Mouse (Mus musculus) intestine, embryonic 14.5 days (tissue): Measurements from ENCODE around the gene Srrd. TPM values are rescaled to one million over a fixed set of nuclear protein-coding genes. Genes with fewer than 3 reads are reported as not detected.

Experiments
- ATAC-seq: fragments of 200-750 bp; cut with Nextera tagmentation; replicated peaks from 2 replicates; pipeline ENCODE4 v1.8.0; 2017; ENCODE audit warnings: low read depth, moderate number of reproducible peaks, moderate TSS enrichment, moderate library complexity; ENCODE audit not compliant: low FRiP score, low TSS enrichment
- DNase-seq: peaks from one replicate; pipeline ENCODE4 v3.0.0-alpha.2; 2018; ENCODE audit warnings: low spot score
- H3K27ac ChIP-seq: fragments of 300-500 bp; sonication (generic); 2 replicates; pipeline ENCODE4 v1.5.1; 2014; ENCODE audit warnings: low read depth, mild to moderate bottlenecking, control low read depth
- H3K27me3 ChIP-seq: fragments of 300-500 bp; sonication (generic); replicated peaks from 2 replicates; pipeline ENCODE4 v1.6.1; 2014; ENCODE audit warnings: low read length, control low read depth; ENCODE audit not compliant: control insufficient read depth, insufficient read depth
- H3K36me3 ChIP-seq: fragments of 300-500 bp; sonication (generic); 2 replicates; pipeline ENCODE4 v1.6.1; 2014; ENCODE audit warnings: low read length, control low read depth; ENCODE audit not compliant: control insufficient read depth, insufficient read depth
- H3K4me1 ChIP-seq: fragments of 300-500 bp; sonication (generic); replicated peaks from 2 replicates; pipeline ENCODE4 v1.6.1; 2014; ENCODE audit warnings: low read length, control low read depth, mixed read lengths; ENCODE audit not compliant: control insufficient read depth, insufficient read depth
- H3K4me2 ChIP-seq: fragments of 300-500 bp; sonication (generic); 2 replicates; pipeline ENCODE4 v1.6.1; 2014; ENCODE audit warnings: low read length
- H3K4me3 ChIP-seq: fragments of 300-500 bp; sonication (generic); 2 replicates; pipeline ENCODE4 v1.5.1; 2014; ENCODE audit warnings: low read depth, low read length, control low read depth, mixed read lengths
- H3K9ac ChIP-seq: fragments of 300-500 bp; sonication (generic); 2 replicates; pipeline ENCODE4 v1.6.1; 2014; ENCODE audit warnings: mild to moderate bottlenecking, low read length
- H3K9me3 ChIP-seq: fragments of 300-500 bp; sonication (generic); 2 replicates; pipeline ENCODE4 v1.6.1; 2016; ENCODE audit warnings: low read length, control low read depth; ENCODE audit not compliant: control insufficient read depth
- WGBS: fragments of 180-500 bp; shearing (Covaris S2); extraction: QIAGEN DNeasy Blood & Tissue Kit; methylation state at CpG from one replicate; pipeline ENCODE4 v1.1.7; 2014; 5-methylcytosine and 5-hydroxymethylcytosine counted together
- polyA plus RNA-seq: library from polyadenylated mRNA; unstranded; fragments of >200 nt; fragmentation: Nextera tagmentation; extraction: Ambion mirVana; gene quantifications from 2 replicates; pipeline ENCODE4 v1.2.1, GENCODE M21; 2014

Gene Srrd
- polyA plus RNA-seq, 1 experiment from 2014 or later: 38.2 TPM

- Histone ChIP-seq H3K4me3 (no peak overlapping the region), H3K27ac (no peak overlapping the region), H3K9ac (no peak overlapping the region), H3K36me3 (peaks cover 23% of the 10 kb centered on the region), H3K4me2 (no peak overlapping the region), H3K4me1 (peaks cover 5% of the 10 kb centered on the region), H3K9me3 (no peaks in the 10 kb centered on the region), H3K27me3 (no peaks in the 10 kb centered on the region)
- ATAC-seq (no peak), DNase-seq (no peak)
- WGBS: 83% methylated on average over 11 of the region's 11 CpGs
These were observed 38.3 kb upstream of the Srrd start for GRCm38 (mm10) chr5:112381154-112381553.

- Histone ChIP-seq H3K9ac (no peak overlapping the region), H3K36me3 (peaks cover 45% of the 10 kb centered on the region), H3K27me3 (no peaks in the 10 kb centered on the region), H3K4me2 (no peak overlapping the region), H3K27ac (no peak overlapping the region), H3K9me3 (no peaks in the 10 kb centered on the region), H3K4me1 (peaks cover 5% of the 10 kb centered on the region), H3K4me3 (no peak overlapping the region)
- ATAC-seq: no peak
- WGBS: 63% methylated on average over 6 of the region's 6 CpGs
- DNase-seq: no peak
These were observed 35.9 kb upstream of the Srrd start for GRCm38 (mm10) chr5:112378716-112379115.

- no peak overlapping the region for H3K27ac ChIP-seq
- peaks cover 56% of the 10 kb centered on the region for H3K36me3 ChIP-seq
- no peak for DNase-seq
- no peak overlapping the region for H3K9ac ChIP-seq
- H3K9me3 ChIP-seq: no peaks in the 10 kb centered on the region
- no peak overlapping the region for H3K4me2 ChIP-seq
- 81% methylated on average over 1 of the region's 1 CpGs for WGBS
- no peak for ATAC-seq
- H3K27me3 ChIP-seq: no peaks in the 10 kb centered on the region
- peaks cover 1% of the 10 kb centered on the region; the same call in 1 of the 2 replicates for H3K4me1 ChIP-seq
- H3K4me3 ChIP-seq: no peak overlapping the region
These were observed 34.5 kb upstream of the Srrd start for GRCm38 (mm10) chr5:112377380-112377779.

GRCm38 (mm10) chr5:112376111-112376510, 33.3 kb upstream of the Srrd start:
- DNase-seq (no peak), ATAC-seq (no peak)
- no peak overlapping the region for H3K4me3 ChIP-seq
- H3K9ac ChIP-seq: no peak overlapping the region
- H3K4me2 ChIP-seq: no peak overlapping the region
- H3K27me3 ChIP-seq: no peaks in the 10 kb centered on the region
- H3K9me3 ChIP-seq: no peaks in the 10 kb centered on the region
- WGBS: 88% methylated on average over 4 of the region's 4 CpGs
- peaks cover 64% of the 10 kb centered on the region for H3K36me3 ChIP-seq
- H3K27ac ChIP-seq: no peak overlapping the region
- H3K4me1 ChIP-seq: no peaks in the 10 kb centered on the region

DNA sequence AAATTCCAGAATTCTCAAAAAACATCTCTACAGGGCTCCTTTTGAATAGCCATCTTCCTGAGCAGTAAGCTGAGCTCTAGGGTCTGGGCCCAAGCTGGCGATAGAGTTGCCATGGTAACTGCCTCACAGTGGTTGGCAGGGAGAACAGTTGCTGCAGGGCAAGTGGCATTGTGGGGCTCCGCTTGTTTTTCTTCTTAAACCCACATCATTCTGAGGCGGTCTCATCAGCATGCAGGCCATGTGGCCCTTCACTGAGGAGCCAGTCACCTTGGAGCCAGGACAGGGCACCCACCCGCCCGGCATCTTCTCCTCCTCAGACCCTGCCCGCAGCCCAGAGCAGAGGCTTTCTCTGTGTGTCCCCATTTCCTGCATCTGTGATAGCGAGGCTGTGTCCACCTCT, 29.1 kb upstream of the Srrd start:
- no peak overlapping the region for H3K4me2 ChIP-seq
- H3K4me3 ChIP-seq: no peak overlapping the region
- peaks cover 81% of the 10 kb centered on the region for H3K36me3 ChIP-seq
- WGBS: 77% methylated on average over 7 of the region's 7 CpGs
- ATAC-seq: no peak
- H3K9me3 ChIP-seq: no peaks in the 10 kb centered on the region
- H3K9ac ChIP-seq: no peak overlapping the region
- DNase-seq: no peak
- H3K27ac ChIP-seq: no peak overlapping the region
- no peaks in the 10 kb centered on the region for H3K4me1 ChIP-seq
- no peaks in the 10 kb centered on the region for H3K27me3 ChIP-seq

GRCm38 (mm10) chr5:112370236-112370813, 27.5 kb upstream of the Srrd start:
- Histone ChIP-seq H3K4me3 (no peak overlapping the region), H3K4me2 (no peak overlapping the region), H3K27ac (no peak overlapping the region), H3K36me3 (peaks cover 83% of the 10 kb centered on the region), H3K9me3 (no peaks in the 10 kb centered on the region), H3K4me1 (no peaks in the 10 kb centered on the region), H3K27me3 (no peaks in the 10 kb centered on the region), H3K9ac (no peak overlapping the region)
- WGBS: 91% methylated on average over 12 of the region's 12 CpGs
- no peak for ATAC-seq
- no peak for DNase-seq

- Histone ChIP-seq H3K27me3 (no peaks in the 10 kb centered on the region), H3K36me3 (peaks cover 83% of the 10 kb centered on the region), H3K4me2 (no peak overlapping the region), H3K4me1 (no peaks in the 10 kb centered on the region), H3K9ac (no peak overlapping the region), H3K27ac (no peak overlapping the region), H3K9me3 (no peaks in the 10 kb centered on the region), H3K4me3 (no peak overlapping the region)
- DNase-seq (no peak), ATAC-seq (no peak)
- 92% methylated on average over 13 of the region's 13 CpGs for WGBS
These were observed 26.5 kb upstream of the Srrd start for GRCm38 (mm10) chr5:112369326-112369725.

GRCm38 (mm10) chr5:112368666-112369065, 25.8 kb upstream of the Srrd start:
- H3K27me3 ChIP-seq: no peaks in the 10 kb centered on the region
- peaks cover 83% of the 10 kb centered on the region for H3K36me3 ChIP-seq
- H3K9me3 ChIP-seq: no peaks in the 10 kb centered on the region
- no peak for ATAC-seq
- 93% methylated on average over 10 of the region's 10 CpGs for WGBS
- no peak for DNase-seq
- H3K4me1 ChIP-seq: no peaks in the 10 kb centered on the region
- H3K4me2 ChIP-seq: no peak overlapping the region
- no peak overlapping the region for H3K27ac ChIP-seq
- H3K4me3 ChIP-seq: no peak overlapping the region
- H3K9ac ChIP-seq: no peak overlapping the region

DNA sequence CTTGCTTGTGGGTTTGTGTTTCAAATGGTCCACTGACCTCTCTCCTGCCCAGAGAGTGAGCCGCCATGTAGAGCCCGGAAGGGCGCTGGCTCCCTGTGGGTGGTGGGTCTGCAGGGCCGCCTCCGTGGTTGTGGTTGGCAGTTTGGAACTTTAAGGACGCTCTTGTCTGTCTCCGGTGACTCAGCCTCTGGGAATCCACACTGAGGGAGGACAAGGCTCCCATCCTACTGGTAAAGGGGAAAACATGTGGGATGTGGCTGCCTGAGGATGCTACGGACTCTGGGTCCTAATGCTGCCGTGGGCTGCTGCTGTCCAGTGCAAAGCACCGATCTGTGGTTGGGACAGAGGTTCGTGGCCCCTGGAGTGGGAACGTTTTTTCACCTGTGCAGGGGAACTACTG, 25.1 kb upstream of the Srrd start:
- H3K4me3 ChIP-seq: no peak overlapping the region
- WGBS: 89% methylated on average over 12 of the region's 12 CpGs
- no peak for DNase-seq
- H3K4me1 ChIP-seq: no peaks in the 10 kb centered on the region
- H3K9ac ChIP-seq: no peak overlapping the region
- H3K36me3 ChIP-seq: peaks cover 84% of the 10 kb centered on the region
- no peak overlapping the region for H3K27ac ChIP-seq
- no peaks in the 10 kb centered on the region for H3K27me3 ChIP-seq
- ATAC-seq: no peak
- H3K9me3 ChIP-seq: no peaks in the 10 kb centered on the region
- H3K4me2 ChIP-seq: no peak overlapping the region
